Mouse (Mus musculus) liver, embryonic 16.5 days (tissue): ENCODE data around the gene Rcan1. TPM values are rescaled to one million over a fixed set of nuclear protein-coding genes. Genes with fewer than 3 reads are reported as not detected.

ENCODE experiments used
- ATAC-seq: fragments of 200-750 bp; cut with Nextera tagmentation; 2 replicates; pipeline ENCODE4 v1.8.0; 2017; ENCODE audit warnings: low read depth, mild to moderate bottlenecking, moderate number of reproducible peaks, moderate library complexity
- H3K27ac ChIP-seq: fragments of 300-500 bp; sonication (generic); 2 replicates; pipeline ENCODE4 v1.5.1; 2014; ENCODE audit warnings: mild to moderate bottlenecking, low read length
- H3K27me3 ChIP-seq: fragments of 300-500 bp; sonication (generic); 2 replicates; pipeline ENCODE4 v1.6.1; 2014; ENCODE audit warnings: low read depth, low read length, mixed read lengths; ENCODE audit not compliant: control insufficient read depth, insufficient read depth
- H3K36me3 ChIP-seq: fragments of 300-500 bp; sonication (generic); 2 replicates; pipeline ENCODE4 v1.6.1; 2014; ENCODE audit warnings: mild to moderate bottlenecking; ENCODE audit not compliant: control insufficient read depth, insufficient read depth
- H3K4me1 ChIP-seq: fragments of 300-500 bp; sonication (generic); 2 replicates; pipeline ENCODE4 v1.6.1; 2014; ENCODE audit warnings: low read depth, low read length, mixed read lengths; ENCODE audit not compliant: control insufficient read depth
- H3K4me2 ChIP-seq: fragments of 300-500 bp; sonication (generic); 2 replicates; pipeline ENCODE4 v1.6.1; 2014; ENCODE audit warnings: low read depth, low read length, mixed read lengths
- H3K4me3 ChIP-seq: fragments of 300-500 bp; sonication (generic); 2 replicates; pipeline ENCODE4 v1.5.1; 2014; ENCODE audit warnings: low read depth, mild to moderate bottlenecking, low read length
- H3K9ac ChIP-seq: fragments of 300-500 bp; sonication (generic); 2 replicates; pipeline ENCODE4 v1.6.1; 2014; ENCODE audit warnings: low read depth, low read length
- H3K9me3 ChIP-seq: fragments of 300-500 bp; sonication (generic); replicated peaks from 2 replicates; pipeline ENCODE4 v1.6.1; 2016; ENCODE audit warnings: low read length; ENCODE audit not compliant: control insufficient read depth
- WGBS: fragments of 180-500 bp; shearing (Covaris S2); extraction: QIAGEN DNeasy Blood & Tissue Kit; methylation state at CpG from one replicate; pipeline ENCODE4 v1.1.7; 2014; ENCODE audit not compliant: insufficient replicate concordance; 5-methylcytosine and 5-hydroxymethylcytosine counted together
- polyA plus RNA-seq: library from polyadenylated mRNA; unstranded; fragments of >200 nt; fragmentation: Nextera tagmentation; extraction: Ambion mirVana; gene quantifications from 2 replicates; pipeline ENCODE4 v1.2.1, GENCODE M21; 2015

Rcan1 gene
- polyA plus RNA-seq, 1 experiment from 2014 or later = 7.4 TPM

DNA sequence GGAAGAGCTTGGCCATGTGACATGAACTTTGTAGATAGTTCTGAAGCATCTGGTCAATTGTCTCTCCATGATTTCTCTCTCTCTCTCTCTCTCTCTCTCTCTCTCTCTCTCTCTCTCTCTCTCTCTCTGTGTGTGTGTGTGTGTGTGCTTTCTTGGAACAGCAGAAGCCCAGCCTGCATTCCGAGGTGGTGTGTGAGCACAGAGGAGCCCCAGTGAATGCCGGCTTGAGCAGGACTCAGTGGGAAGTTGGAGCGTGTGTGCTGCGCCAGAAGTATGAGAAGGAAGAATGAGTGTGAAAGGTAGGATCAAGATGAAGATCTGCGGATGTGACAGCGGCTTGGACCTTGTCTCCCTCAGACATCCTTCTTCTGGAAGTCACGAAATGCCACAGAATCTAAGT, 105.2 kb downstream of the Rcan1 start:
- H3K4me2 ChIP-seq = no peak overlapping the region
- no peak overlapping the region for H3K9ac ChIP-seq
- H3K9me3 ChIP-seq = no peaks in the 10 kb centered on the region
- H3K4me3 ChIP-seq = no peak overlapping the region
- no peaks in the 10 kb centered on the region; the same call in none of the 2 replicates for H3K4me1 ChIP-seq
- no peak for ATAC-seq
- no peaks in the 10 kb centered on the region for H3K36me3 ChIP-seq
- H3K27me3 ChIP-seq = no peaks in the 10 kb centered on the region
- 61% methylated on average over 7 of the region's 7 CpGs for WGBS
- no peak overlapping the region for H3K27ac ChIP-seq

- Histone ChIP-seq H3K27ac (no peak overlapping the region), H3K9ac (no peak overlapping the region), H3K9me3 (no peaks in the 10 kb centered on the region), H3K4me1 (no peaks in the 10 kb centered on the region), H3K27me3 (no peaks in the 10 kb centered on the region), H3K4me3 (no peak overlapping the region), H3K4me2 (no peak overlapping the region), H3K36me3 (no peaks in the 10 kb centered on the region)
- ATAC-seq = no peak
- 59% methylated on average over 7 of the region's 7 CpGs for WGBS
Measured at GRCm38 (mm10) chr16:92360711-92361110, 110.0 kb downstream of the Rcan1 start.

- H3K9ac ChIP-seq = no peak within 1 kb of the TSS
- no peaks in the 10 kb centered on the region for H3K36me3 ChIP-seq
- 46% methylated on average over 9 of the region's 9 CpGs for WGBS
- no peak within 1 kb of the TSS for H3K4me3 ChIP-seq
- no peak within 1 kb of the TSS for H3K4me2 ChIP-seq
- H3K27ac ChIP-seq = no peak within 1 kb of the TSS
- no peak for ATAC-seq
- no peaks in the 10 kb centered on the region for H3K4me1 ChIP-seq
- H3K27me3 ChIP-seq = no peaks in the 10 kb centered on the region
- H3K9me3 ChIP-seq = no peaks in the 10 kb centered on the region
Measured at GRCm38 (mm10) chr16:92359229-92359628, 111.4 kb downstream of the Rcan1 start, which contains the start of gene Kcne1. Gene Kcne1, minus strand, starts transcription at chr16:92359468.

DNA sequence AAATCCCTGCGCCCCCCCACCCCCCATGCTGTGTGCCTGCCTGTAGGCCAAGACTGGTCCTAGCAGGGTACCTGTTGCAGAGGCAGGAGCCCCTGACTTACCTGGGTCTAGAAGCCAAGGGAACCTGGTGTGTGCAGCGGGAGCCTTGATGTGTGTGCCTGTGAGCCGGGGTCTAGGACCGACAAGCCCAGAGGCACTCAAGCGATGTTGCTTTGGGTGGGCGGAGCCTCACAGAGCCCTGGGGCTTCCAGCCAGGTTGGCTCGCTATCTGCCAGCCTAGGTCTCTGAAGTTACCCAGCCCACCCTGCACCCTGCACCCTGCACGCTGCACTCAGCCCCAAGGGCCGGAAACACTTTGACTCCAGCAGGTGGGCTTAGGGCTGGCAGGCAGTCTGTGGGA, 111.9 kb downstream of the Rcan1 start:
- no peaks in the 10 kb centered on the region for H3K27me3 ChIP-seq
- H3K36me3 ChIP-seq = no peaks in the 10 kb centered on the region
- H3K4me2 ChIP-seq = no peak overlapping the region
- no peak overlapping the region for H3K9ac ChIP-seq
- no peaks in the 10 kb centered on the region for H3K4me1 ChIP-seq
- no peaks in the 10 kb centered on the region for H3K9me3 ChIP-seq
- 31% methylated on average over 9 of the region's 9 CpGs for WGBS
- ATAC-seq = no peak
- H3K4me3 ChIP-seq = no peak overlapping the region
- no peak overlapping the region for H3K27ac ChIP-seq

- Histone ChIP-seq H3K27me3 (no peaks in the 10 kb centered on the region), H3K36me3 (no peaks in the 10 kb centered on the region), H3K4me3 (no peak overlapping the region), H3K9ac (no peak overlapping the region), H3K27ac (no peak overlapping the region), H3K9me3 (no peaks in the 10 kb centered on the region), H3K4me2 (no peak overlapping the region), H3K4me1 (no peaks in the 10 kb centered on the region)
- WGBS = 65% methylated on average over 10 of the region's 10 CpGs
- ATAC-seq = no peak
Measured at GRCm38 (mm10) chr16:92357566-92357965, 113.1 kb downstream of the Rcan1 start.

- H3K4me1 ChIP-seq = no peaks in the 10 kb centered on the region
- no peak for ATAC-seq
- H3K27ac ChIP-seq = no peak overlapping the region
- no peak overlapping the region for H3K4me2 ChIP-seq
- WGBS = 63% methylated on average over 9 of the region's 9 CpGs
- H3K4me3 ChIP-seq = no peak overlapping the region
- H3K36me3 ChIP-seq = no peaks in the 10 kb centered on the region
- H3K9me3 ChIP-seq = no peaks in the 10 kb centered on the region
- no peak overlapping the region for H3K9ac ChIP-seq
- no peaks in the 10 kb centered on the region for H3K27me3 ChIP-seq
Measured at GRCm38 (mm10) chr16:92357023-92357422, 113.6 kb downstream of the Rcan1 start.

GRCm38 (mm10) chr16:92355982-92356381, 114.7 kb downstream of the Rcan1 start:
- 40% methylated on average over 11 of the region's 11 CpGs for WGBS
- H3K4me1 ChIP-seq = no peaks in the 10 kb centered on the region

DNA sequence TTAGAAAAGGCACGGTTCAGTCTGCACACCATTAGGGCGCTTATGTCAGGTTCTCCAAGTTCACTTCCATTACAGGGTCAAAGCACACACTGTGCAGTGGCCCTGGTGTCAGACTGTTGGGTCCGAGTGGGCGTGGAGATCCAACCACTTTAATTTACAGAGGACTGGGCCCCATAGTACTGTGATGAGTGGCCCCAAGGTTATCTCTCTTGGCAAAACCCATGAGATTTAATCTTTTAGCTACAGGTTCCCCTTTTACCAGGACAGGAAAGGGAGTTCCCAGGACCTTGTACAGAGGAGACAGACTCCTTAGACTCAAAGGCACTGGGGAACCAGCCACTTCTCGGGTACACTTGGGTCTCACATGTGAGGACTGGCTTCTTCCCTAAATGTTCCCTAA, 115.3 kb downstream of the Rcan1 start:
- no peak for ATAC-seq

More at GRCm38 (mm10) chr16:92355982-92356381, 114.7 kb downstream of the Rcan1 start:
- Histone ChIP-seq H3K27ac (no peak overlapping the region), H3K27me3 (no peaks in the 10 kb centered on the region), H3K9me3 (no peaks in the 10 kb centered on the region), H3K4me2 (no peak overlapping the region), H3K36me3 (no peaks in the 10 kb centered on the region), H3K9ac (no peak overlapping the region), H3K4me3 (no peak overlapping the region)
- no peak for ATAC-seq

GRCm38 (mm10) chr16:92353897-92354296, 116.8 kb downstream of the Rcan1 start:
- no peak for ATAC-seq
- H3K36me3 ChIP-seq = no peaks in the 10 kb centered on the region
- WGBS = 60% methylated on average over 2 of the region's 2 CpGs
- no peaks in the 10 kb centered on the region for H3K27me3 ChIP-seq
- H3K9me3 ChIP-seq = no peaks in the 10 kb centered on the region
- no peak overlapping the region for H3K4me3 ChIP-seq
- no peak overlapping the region for H3K4me2 ChIP-seq
- H3K27ac ChIP-seq = no peak overlapping the region
- H3K4me1 ChIP-seq = no peaks in the 10 kb centered on the region
- H3K9ac ChIP-seq = no peak overlapping the region

More for the DNA sequence above, 115.3 kb downstream of the Rcan1 start:
- H3K27me3 ChIP-seq = no peaks in the 10 kb centered on the region
- H3K36me3 ChIP-seq = no peaks in the 10 kb centered on the region
- no peaks in the 10 kb centered on the region for H3K9me3 ChIP-seq
- H3K4me3 ChIP-seq = no peak overlapping the region
- no peaks in the 10 kb centered on the region for H3K4me1 ChIP-seq
- WGBS = 45% methylated on average over 5 of the region's 5 CpGs
- H3K9ac ChIP-seq = no peak overlapping the region
- no peak overlapping the region for H3K27ac ChIP-seq
- H3K4me2 ChIP-seq = no peak overlapping the region
